Mouse (Mus musculus) E14TG2a.4 (cell line): ENCODE results near the gene Irf2bp2.

Source experiments
- H3K27me3 ChIP-seq: 2 replicates; pipeline ENCODE4 v1.6.1; 2014; ENCODE audit warnings: low read length, control low read depth; ENCODE audit not compliant: insufficient read depth
- H3K36me3 ChIP-seq: 2 replicates; pipeline ENCODE4 v1.6.1; 2014; ENCODE audit warnings: low read length, control low read depth; ENCODE audit not compliant: insufficient read depth
- H3K4me1 ChIP-seq: replicated peaks from 2 replicates; pipeline ENCODE4 v1.6.1; 2014; ENCODE audit warnings: low read depth, low read length, control low read depth
- H3K4me3 ChIP-seq: replicated peaks from 2 replicates; pipeline ENCODE4 v1.5.1; 2014; ENCODE audit warnings: mild to moderate bottlenecking, low read length
- H3K9me3 ChIP-seq: 2 replicates; pipeline ENCODE4 v1.6.1; 2014; ENCODE audit warnings: low read length, control low read depth
- CTCF ChIP-seq: conservative IDR thresholded peaks from 2 replicates; pipeline ENCODE4 v1.5.1; 2014; ENCODE audit warnings: low read length
- NANOG ChIP-seq: IDR thresholded peaks from 2 replicates; pipeline ENCODE4 v1.6.1; 2014; ENCODE audit warnings: borderline replicate concordance, low read length, mixed read lengths
- POU5F1 ChIP-seq: IDR thresholded peaks from 2 replicates; pipeline ENCODE4 v1.6.1; 2014; ENCODE audit warnings: low read length, borderline replicate concordance

The Irf2bp2 gene

DNA sequence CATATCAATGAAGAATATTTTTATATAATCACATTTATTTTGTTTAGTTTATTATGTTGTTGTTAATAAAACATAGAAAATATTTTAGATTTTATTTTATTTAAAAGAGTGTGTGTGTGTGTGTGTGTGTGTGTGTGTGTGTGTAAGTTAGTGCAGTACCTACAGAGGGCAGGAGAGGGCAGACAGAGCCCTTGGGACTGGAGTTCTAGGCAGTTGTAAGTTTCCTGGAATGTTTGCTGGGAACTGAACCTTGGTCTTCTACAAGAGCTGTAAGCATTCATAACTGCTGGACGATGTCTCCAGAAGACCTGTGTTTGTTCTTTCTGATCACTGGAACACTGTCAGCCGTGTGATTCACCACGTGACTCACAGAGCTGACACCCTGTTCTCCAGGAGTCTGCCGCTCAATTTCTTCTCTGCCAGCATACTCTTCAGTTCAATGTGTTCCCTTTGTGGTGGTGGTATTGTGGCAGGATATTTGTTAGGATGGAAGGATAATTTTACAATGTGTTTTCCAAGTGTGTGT lies 32.4 kb downstream of the Irf2bp2 start:
- TF ChIP-seq POU5F1 (no peak), NANOG (no peak), CTCF (no peak; the same call in 1 of the 2 replicates)
- Histone ChIP-seq H3K4me1 (peaks cover 61% of the 10 kb centered on the region), H3K36me3 (no peaks in the 10 kb centered on the region), H3K27me3 (no peaks in the 10 kb centered on the region; the same call in none of the 2 replicates), H3K4me3 (no peak overlapping the region), H3K9me3 (no peaks in the 10 kb centered on the region)

DNA sequence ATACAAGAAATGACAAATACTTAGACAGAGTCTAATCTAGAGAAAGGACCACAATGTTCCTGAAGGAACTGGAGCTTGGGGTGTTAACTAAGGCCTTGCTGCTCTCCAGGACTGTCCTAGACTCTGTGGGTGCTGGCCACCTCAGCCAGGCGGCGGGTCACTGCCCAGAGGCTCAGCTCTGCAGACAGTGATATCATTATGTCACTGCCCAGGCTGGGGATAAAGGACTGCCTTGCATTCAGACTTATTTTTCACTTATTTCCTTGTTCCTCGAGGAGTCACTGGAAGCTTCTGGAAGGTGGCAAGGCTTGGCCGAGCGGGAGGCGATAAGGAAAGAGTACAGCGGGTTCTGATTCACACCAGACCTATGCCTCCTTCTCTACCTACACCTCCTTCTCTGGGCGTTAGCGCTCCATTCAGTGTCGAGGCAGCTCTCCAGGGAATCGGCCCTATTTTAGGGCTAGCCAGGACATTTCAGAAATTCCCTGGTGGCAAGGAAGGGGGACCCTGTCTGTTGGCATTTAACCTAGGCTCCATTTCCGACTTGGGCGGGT lies 35.3 kb downstream of the Irf2bp2 start:
- H3K4me3 ChIP-seq: no peak overlapping the region
- TF ChIP-seq NANOG (no peak), POU5F1 (no peak), CTCF (no peak)
- H3K9me3 ChIP-seq: no peaks in the 10 kb centered on the region
- peaks cover 4% of the 10 kb centered on the region; the same call in 1 of the 2 replicates for H3K27me3 ChIP-seq
- peaks cover 45% of the 10 kb centered on the region for H3K4me1 ChIP-seq
- H3K36me3 ChIP-seq: no peaks in the 10 kb centered on the region

- H3K36me3 ChIP-seq: no peaks in the 10 kb centered on the region
- H3K9me3 ChIP-seq: peaks cover 5% of the 10 kb centered on the region; the same call in 1 of the 2 replicates
- no peak overlapping the region for H3K4me3 ChIP-seq
- peaks cover 51% of the 10 kb centered on the region for H3K4me1 ChIP-seq
- peaks cover 4% of the 10 kb centered on the region; the same call in 1 of the 2 replicates for H3K27me3 ChIP-seq
- TF ChIP-seq CTCF (no peak), NANOG (no peak), POU5F1 (no peak)
Observed at GRCm38 (mm10) chr8:126557403-126557802, 36.4 kb downstream of the Irf2bp2 start.

DNA sequence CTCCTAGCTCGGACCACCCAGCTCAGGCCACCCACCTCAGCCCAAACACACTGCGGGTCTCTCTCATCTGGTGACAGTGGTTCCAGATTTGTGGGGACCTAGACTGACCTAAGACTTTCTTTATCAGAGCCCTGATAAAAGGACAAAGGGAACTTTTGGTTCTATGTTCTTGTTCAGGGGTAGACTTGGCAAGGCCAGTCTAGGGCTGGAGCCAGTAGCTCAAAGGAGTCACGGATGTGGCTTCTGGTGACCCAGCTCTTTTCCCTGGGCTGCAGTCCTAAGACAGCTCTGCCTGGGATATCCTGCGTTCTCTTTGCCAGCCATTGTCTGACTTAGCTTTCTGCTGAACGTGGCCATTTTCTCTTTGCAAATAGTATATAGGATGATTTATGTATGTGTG lies 37.1 kb downstream of the Irf2bp2 start:
- H3K4me3 ChIP-seq: no peak overlapping the region
- peaks cover 11% of the 10 kb centered on the region for H3K9me3 ChIP-seq
- TF ChIP-seq POU5F1 (no peak), CTCF (no peak), NANOG (no peak)
- H3K36me3 ChIP-seq: no peaks in the 10 kb centered on the region
- H3K27me3 ChIP-seq: peaks cover 4% of the 10 kb centered on the region; the same call in 1 of the 2 replicates
- peaks cover 51% of the 10 kb centered on the region for H3K4me1 ChIP-seq

GRCm38 (mm10) chr8:126554741-126555140 lies 39.0 kb downstream of the Irf2bp2 start:
- Histone ChIP-seq H3K4me1 (peaks cover 56% of the 10 kb centered on the region), H3K4me3 (no peak overlapping the region), H3K9me3 (peaks cover 11% of the 10 kb centered on the region), H3K36me3 (no peaks in the 10 kb centered on the region), H3K27me3 (peaks cover 4% of the 10 kb centered on the region; the same call in 1 of the 2 replicates)
- no peak for TF ChIP-seq POU5F1

DNA sequence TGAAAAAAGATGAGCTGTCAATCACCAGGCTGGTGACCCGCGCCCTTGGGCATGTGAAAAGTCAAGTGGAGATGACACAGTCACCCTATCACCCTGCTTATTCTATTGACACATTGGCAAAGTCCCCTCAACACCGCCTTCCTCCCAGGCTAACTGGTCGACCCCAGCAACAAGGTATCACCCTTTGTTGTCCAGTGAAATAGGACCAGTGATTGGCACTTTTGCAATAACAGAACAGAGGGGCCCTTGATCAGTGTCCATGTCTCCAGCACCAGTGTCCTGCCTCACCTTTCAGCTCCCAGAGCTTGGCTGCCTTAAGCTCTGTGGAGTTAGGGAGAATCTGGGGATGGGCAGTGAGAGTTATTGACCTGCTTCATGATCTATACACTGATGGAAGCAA lies 41.9 kb downstream of the Irf2bp2 start:
- Histone ChIP-seq H3K4me3 (no peak overlapping the region), H3K27me3 (peaks cover 4% of the 10 kb centered on the region; the same call in 1 of the 2 replicates), H3K4me1 (peaks cover 31% of the 10 kb centered on the region), H3K9me3 (peaks cover 11% of the 10 kb centered on the region), H3K36me3 (no peaks in the 10 kb centered on the region)
- no peak for TF ChIP-seq POU5F1
- TF ChIP-seq NANOG: no peak
- no peak for TF ChIP-seq CTCF

GRCm38 (mm10) chr8:126550944-126551357 lies 42.8 kb downstream of the Irf2bp2 start:
- peaks cover 25% of the 10 kb centered on the region for H3K4me1 ChIP-seq
- H3K36me3 ChIP-seq: no peaks in the 10 kb centered on the region
- TF ChIP-seq NANOG (no peak), CTCF (no peak), POU5F1 (no peak)
- no peak overlapping the region for H3K4me3 ChIP-seq
- peaks cover 11% of the 10 kb centered on the region for H3K9me3 ChIP-seq
- H3K27me3 ChIP-seq: peaks cover 4% of the 10 kb centered on the region; the same call in 1 of the 2 replicates

DNA sequence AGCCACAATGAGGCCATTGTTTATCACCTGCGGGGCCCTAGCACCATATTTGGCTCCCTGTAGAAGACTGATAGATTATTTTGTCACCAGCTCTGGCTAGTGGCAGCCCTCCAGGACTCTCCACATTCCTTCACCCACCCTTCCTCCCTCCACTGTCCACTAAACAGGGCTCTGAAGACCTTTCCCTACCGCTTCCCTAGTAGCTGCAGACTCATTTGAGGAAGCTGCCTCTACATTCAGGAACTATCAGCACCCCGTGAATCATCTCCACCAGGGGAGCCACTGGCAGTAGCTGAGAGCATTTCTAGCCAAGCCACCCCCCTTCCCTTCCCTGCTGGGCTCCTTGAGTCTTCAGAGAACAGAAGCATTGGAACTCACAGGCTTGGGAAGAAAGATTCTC lies 45.9 kb downstream of the Irf2bp2 start:
- no peak for TF ChIP-seq POU5F1
- no peak for TF ChIP-seq NANOG
- no peak for TF ChIP-seq CTCF
- no peak overlapping the region for H3K4me3 ChIP-seq
- peaks cover 11% of the 10 kb centered on the region for H3K9me3 ChIP-seq

GRCm38 (mm10) chr8:126547361-126547760 lies 46.4 kb downstream of the Irf2bp2 start:
- no peak for TF ChIP-seq NANOG
- TF ChIP-seq CTCF: no peak
- no peak for TF ChIP-seq POU5F1
- H3K36me3 ChIP-seq: no peaks in the 10 kb centered on the region
- H3K4me3 ChIP-seq: no peak overlapping the region
- H3K27me3 ChIP-seq: no peaks in the 10 kb centered on the region
- peaks cover 18% of the 10 kb centered on the region for H3K4me1 ChIP-seq
- peaks cover 6% of the 10 kb centered on the region for H3K9me3 ChIP-seq

More for the DNA sequence above, 45.9 kb downstream of the Irf2bp2 start:
- H3K4me1 ChIP-seq: peaks cover 15% of the 10 kb centered on the region
- H3K27me3 ChIP-seq: no peaks in the 10 kb centered on the region
- H3K36me3 ChIP-seq: no peaks in the 10 kb centered on the region
